Comparison of ENCODE assay signal across 19 mouse cellular contexts in genomic region chr10:94382618-94383017, GRCm38 (mm10).
"Had no signal": no experiment of that assay in that cellular context is flagged by ENCODE, and none has a peak within 500 bp of the region (broad histone marks: within the 10 kb centered on the region; RNA-seq: fewer than 3 reads in every experiment).

No protein-coding gene starts in this region.

- H3K27ac ChIP-seq: kidney, embryonic 15.5 days; limb, embryonic 12.5 days; liver, embryonic 13.5 days; lung, embryonic 15.5 days; macrophage; neural tube, embryonic 15.5 days had no signal

- H3K27me3 ChIP-seq: kidney, embryonic 15.5 days; limb, embryonic 12.5 days; liver, embryonic 13.5 days; lung, embryonic 15.5 days; megakaryocyte, embryonic 14.5 days; neural tube, embryonic 15.5 days had no signal

- H3K9ac ChIP-seq: kidney, embryonic 15.5 days; limb, embryonic 12.5 days; liver, embryonic 13.5 days; liver, postnatal 0 days; lung, embryonic 15.5 days; neural tube, embryonic 15.5 days had no signal

- ATAC-seq: intestine, embryonic 16.5 days; liver, postnatal 0 days had no signal

- H3K36me3 ChIP-seq: kidney, embryonic 15.5 days; limb, embryonic 12.5 days; liver, embryonic 13.5 days; lung, embryonic 15.5 days; neural tube, embryonic 15.5 days had no signal

- H3K4me1 ChIP-seq: limb, embryonic 12.5 days had no signal

- H3K9me3 ChIP-seq: lung, embryonic 15.5 days had no signal

- H3K4me2 ChIP-seq: kidney, embryonic 15.5 days; limb, embryonic 12.5 days; liver, embryonic 13.5 days; lung, embryonic 15.5 days; neural tube, embryonic 15.5 days had no signal

- H3K4me3 ChIP-seq: kidney, embryonic 15.5 days; limb, embryonic 12.5 days; liver, embryonic 13.5 days; lung, embryonic 15.5 days; megakaryocyte, embryonic 14.5 days; myocyte; neural tube, embryonic 15.5 days had no signal

- DNase-seq: kidney, adult 2 months; kidney, postnatal 14 days; layer of hippocampus, adult 9-11 months; liver; liver, embryonic 13.5 days; liver, postnatal 0 days; lung, postnatal 14 days; right cerebral cortex, postnatal 25 days; spleen, adult 18-20 months; thymus, adult 18-20 months; thymus, postnatal 14 days had no signal
